Mouse (Mus musculus): ENCODE measurements around the gene 4930558C23Rik.
"Not testable (repeated sequence)": the region's sequence is repeated elsewhere in the genome, so short reads cannot be mapped to it uniquely, and the experiment has no call there.

GRCm38 (mm10) chr3:95356701-95357449, 45.8 kb downstream of the 4930558C23Rik start, which contains the start of gene Setdb1:
- TF ChIP-seq POLR2A (IDR thresholded peaks at IDR 0.05; ENCODE audit: insufficient read depth, low read depth, low read length), result not testable (repeated sequence)
- TF ChIP-seq CTCF (IDR thresholded peaks at IDR 0.05) (peak; percentile 22; the same call in 1 of the 2 replicates), EP300 (IDR thresholded peaks at IDR 0.05; ENCODE audit: insufficient read depth, low read depth, low read length) (peak; percentile 77)

Data from heart, adult 2 months (tissue).